Mouse (Mus musculus) stomach, postnatal 0 days (tissue): ENCODE measurements around the gene Parp16.

Experiments
- CTCF ChIP-seq: IDR thresholded peaks from 2 replicates; pipeline ENCODE4 v1.5.1; 2016; ENCODE audit warnings: antibody characterized with exemption, low read depth, mild to moderate bottlenecking, moderate library complexity
- EP300 ChIP-seq: optimal IDR thresholded peaks from 2 replicates; pipeline ENCODE3; 2016; ENCODE audit warnings: antibody characterized with exemption

GRCm38 (mm10) chr9:65205049-65205815 is 10.1 kb downstream of the Parp16 start:
- no peak for TF ChIP-seq EP300
- no peak for TF ChIP-seq CTCF
